Mouse (Mus musculus): ENCODE data around the gene Gm26657.

DNA sequence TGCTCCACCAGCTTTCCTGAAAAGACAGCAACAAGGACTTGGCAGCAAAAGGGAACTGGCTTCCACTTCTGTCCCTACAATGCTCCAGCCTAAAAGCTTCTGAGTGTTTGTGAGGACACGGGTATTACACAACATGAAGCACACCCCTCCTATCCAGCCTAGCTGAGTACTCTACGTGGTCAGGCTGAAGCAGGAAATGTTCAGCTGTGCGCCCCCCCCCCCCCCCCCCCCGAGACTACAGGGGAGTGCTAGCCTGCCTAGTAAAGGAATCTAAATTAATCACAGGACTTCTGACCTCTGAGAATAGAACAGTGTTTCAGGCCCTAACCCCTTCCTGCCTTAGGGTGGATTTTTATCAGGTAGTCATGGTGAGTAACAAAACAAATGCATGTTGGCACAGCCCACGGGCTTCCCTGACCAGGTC lies 28.0 kb downstream of the Gm26657 start:
- no peak for TF ChIP-seq CTCF (IDR thresholded peaks at IDR 0.05; ENCODE audit: low read depth, low read length)
- no peak for TF ChIP-seq POLR2A (IDR thresholded peaks at IDR 0.05; ENCODE audit: extremely low read depth, insufficient read depth, low read length)

All from liver, adult 2 months (tissue).